Mouse (Mus musculus) layer of hippocampus, postnatal 10 days (tissue): Measurements from ENCODE around the gene Igfbp3. TPM values are rescaled to one million over a fixed set of nuclear protein-coding genes. Genes with fewer than 3 reads are reported as not detected.

Experiments
- DNase-seq, 2 experiments: peaks; one replicate each; pipeline ENCODE4 v3.0.0; 2021; ENCODE audit warnings: low spot score in 2 of 2
- total RNA-seq, 2 experiments: library from RNA; stranded (reverse); gene quantifications; 2 replicates each; pipeline ENCODE4 v1.2.3; 2021

Gene Igfbp3
- total RNA-seq, 2 experiments from 2014 or later: 22.4 to 28.8 TPM

DNA sequence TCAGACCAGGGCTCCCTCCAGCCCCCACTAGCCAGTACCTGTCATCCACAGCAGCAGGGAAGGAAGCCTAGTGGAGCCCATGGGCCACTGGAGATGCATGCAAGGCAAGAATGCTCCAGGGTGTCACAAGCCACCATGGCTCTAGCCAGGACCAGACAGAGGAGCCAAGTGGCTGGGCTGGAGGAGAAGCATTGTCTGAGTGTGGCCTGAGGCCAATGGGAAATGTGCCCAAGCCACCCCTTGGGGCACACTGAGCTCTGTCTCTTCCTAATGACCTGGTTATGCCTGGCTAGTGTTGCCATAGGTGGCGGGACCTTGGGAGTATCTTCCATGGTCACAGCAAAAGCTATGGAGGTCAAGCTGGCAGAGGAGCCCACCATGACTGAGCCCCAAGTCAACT is 44.1 kb downstream of the Igfbp3 start:
- DNase-seq: no peak

DNA sequence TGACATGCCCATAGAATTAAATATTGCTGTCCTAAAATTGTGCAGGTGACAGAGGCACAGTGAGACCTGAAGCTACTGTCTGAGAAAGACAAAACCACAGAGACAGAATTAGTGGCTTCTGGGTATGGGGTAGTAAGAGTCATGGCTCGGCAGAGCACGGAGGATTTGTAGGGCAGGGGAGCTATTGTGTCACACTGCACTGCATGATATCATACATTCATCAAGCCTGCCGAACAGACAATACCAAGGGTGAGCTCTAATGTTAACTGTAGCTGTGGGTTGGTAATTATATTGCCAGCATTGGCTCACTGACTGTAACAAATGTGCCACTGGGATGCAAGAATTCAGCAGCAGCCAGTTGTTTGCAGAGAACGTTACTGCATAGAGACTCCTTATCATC is 49.3 kb downstream of the Igfbp3 start:
- no peak for DNase-seq

DNA sequence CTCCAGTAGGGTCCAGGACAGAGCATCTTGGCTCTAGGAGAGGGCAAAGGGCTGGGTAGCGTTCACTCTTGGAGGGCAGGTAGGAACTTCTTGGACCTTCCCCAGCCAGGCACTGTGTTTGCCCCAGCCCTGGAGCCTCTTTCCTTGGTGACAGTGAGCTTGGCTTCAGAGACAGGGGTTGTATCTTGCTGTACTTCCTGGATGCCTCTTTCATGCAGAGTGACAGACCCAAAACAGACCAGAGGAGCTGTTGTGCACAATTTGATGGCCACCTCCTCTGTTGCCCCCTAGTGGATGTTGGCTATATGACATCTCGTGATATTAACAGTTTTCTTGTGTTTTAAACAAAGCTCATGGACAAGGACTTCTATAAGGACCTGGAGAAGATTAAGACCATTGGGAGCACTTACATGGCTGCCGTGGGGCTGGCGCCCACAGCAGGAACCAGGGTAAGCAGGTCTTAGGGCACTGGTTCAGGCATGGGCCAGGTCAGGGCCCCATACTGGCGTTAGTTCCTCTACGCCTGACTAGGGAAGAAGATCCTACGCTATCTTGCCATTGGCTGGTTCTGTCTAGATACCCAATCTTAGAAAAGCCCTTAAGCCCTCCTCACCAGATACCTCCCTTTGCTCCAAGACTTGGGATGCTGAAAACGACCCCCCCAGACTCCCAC is 52.1 kb downstream of the Igfbp3 start:
- peak; percentile 39 to 46 for DNase-seq

DNA sequence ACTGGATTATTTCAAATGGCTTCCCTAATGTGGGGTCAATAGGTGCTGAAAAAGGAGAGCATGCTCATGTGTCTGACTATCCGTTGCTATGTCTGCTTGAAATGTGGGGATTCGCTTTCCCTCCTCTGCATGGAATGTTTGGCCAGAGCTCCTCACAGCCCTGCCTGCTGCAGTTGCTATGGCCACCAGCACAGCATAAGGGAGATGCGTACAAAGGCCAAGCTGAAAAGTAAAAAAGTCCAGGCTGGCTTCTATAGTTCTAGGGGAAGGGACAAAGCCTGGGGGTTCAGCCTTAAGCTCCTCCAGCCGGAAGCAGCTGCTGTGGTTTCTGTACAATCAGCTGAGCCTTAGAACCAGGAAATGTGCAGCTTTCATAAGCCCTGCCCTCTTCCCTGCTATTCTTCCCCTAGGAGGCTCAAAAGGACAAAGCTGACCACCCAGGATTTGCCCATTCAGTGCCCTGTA is 53.1 kb downstream of the Igfbp3 start:
- no peak for DNase-seq

DNA sequence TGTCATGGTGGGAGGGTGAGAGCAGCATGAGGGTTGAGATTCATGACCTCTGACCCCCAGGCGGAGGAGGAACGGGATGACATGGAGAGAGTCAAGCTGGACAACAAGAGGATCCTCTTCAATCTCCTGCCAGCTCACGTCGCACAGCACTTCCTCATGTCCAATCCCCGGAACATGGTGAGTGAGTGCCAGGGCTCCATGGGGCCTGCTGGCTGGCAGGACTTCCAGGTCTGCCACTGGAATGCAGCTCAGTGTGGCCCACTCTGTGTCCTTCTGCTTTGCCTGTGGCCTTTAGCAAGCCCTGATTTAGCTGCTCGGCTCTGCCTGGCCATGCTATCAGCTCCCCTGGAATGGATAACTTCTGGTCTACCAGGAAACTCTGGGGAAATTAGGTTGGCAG is 53.6 kb downstream of the Igfbp3 start:
- no peak for DNase-seq

DNA sequence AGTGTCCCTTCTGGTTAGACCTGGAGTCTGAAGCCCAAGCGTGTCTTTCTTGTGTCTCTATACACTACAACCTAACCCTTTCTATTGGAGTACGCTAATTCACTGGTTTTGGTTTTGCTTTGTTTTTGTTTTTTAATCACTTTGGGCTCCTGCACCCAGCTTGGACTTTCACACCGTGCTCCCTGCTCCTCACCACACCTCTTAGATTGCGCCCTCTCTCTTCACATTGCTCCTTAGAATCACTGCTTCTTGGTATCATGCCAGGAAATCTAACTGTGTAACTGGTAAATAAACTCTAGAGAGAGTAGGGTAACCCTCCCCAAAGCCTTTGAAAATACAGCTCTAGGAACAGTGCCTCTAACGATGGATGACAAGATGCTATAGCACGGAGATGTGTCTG is 55.5 kb downstream of the Igfbp3 start:
- DNase-seq: no peak

DNA sequence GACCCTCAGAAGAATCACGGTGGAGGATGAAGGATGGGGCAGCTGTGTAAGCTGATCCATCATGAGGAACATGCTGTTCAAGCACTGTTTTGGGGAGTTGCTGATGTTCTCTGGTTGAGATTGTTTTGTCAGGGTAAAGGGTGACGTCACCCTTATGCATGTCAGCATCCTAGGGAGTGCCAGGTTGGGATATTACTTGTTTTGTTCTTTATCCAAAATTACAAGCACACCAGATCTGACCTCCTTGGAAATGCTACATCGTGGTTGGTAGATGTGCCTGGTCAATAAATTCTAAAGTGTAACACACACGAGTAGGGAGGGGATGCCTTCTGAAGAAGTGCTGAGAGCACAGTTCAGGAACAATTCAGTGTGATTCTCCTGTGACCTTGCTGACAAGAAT is 57.3 kb downstream of the Igfbp3 start:
- no peak for DNase-seq

Other genes starting within 250 kb of the Igfbp3 start
- 100 to 1,000 TPM; 191 to 208 TPM for gene Adcy1, start 150.4 kb downstream of the Igfbp3 start, total RNA-seq
- not detected for gene Gm11985, start 25.4 kb downstream of the Igfbp3 start, total RNA-seq
- gene Igfbp1, start 16.1 kb downstream of the Igfbp3 start, total RNA-seq: under 1 TPM in 1 of 2 experiments, not detected in 1; 0.42 TPM